Mouse (Mus musculus): ENCODE measurements at regions not wholly inside any gene's neighbourhood (a gene's known extent, or its start where the extent isn't known, plus 50 kb on each side); places are given as distances from the start of the nearest gene placed in this dataset.

GRCm38 (mm10) chr11:117413133-117413532 is 71.0 kb upstream of the Gm11733 start:
- H3K4me3 ChIP-seq, result no peak overlapping the region
- no peak overlapping the region for H3K27ac ChIP-seq (replicated peaks)
- peaks cover 57% of the 10 kb centered on the region for H3K4me1 ChIP-seq (replicated peaks)
- ATAC-seq (ENCODE audit: low FRiP score, low read depth), result no peak
- no peak overlapping the region for H3K9ac ChIP-seq
- no peaks in the 10 kb centered on the region for H3K36me3 ChIP-seq
- no peaks in the 10 kb centered on the region for H3K9me3 ChIP-seq
- 25% methylated on average over 6 of the region's 7 CpGs for WGBS
- H3K4me2 ChIP-seq, result no peak overlapping the region
- 0 out of 2 replicates have a peak, but pooled peaks cover 3% of the 10 kb centered on the region for H3K27me3 ChIP-seq

DNA sequence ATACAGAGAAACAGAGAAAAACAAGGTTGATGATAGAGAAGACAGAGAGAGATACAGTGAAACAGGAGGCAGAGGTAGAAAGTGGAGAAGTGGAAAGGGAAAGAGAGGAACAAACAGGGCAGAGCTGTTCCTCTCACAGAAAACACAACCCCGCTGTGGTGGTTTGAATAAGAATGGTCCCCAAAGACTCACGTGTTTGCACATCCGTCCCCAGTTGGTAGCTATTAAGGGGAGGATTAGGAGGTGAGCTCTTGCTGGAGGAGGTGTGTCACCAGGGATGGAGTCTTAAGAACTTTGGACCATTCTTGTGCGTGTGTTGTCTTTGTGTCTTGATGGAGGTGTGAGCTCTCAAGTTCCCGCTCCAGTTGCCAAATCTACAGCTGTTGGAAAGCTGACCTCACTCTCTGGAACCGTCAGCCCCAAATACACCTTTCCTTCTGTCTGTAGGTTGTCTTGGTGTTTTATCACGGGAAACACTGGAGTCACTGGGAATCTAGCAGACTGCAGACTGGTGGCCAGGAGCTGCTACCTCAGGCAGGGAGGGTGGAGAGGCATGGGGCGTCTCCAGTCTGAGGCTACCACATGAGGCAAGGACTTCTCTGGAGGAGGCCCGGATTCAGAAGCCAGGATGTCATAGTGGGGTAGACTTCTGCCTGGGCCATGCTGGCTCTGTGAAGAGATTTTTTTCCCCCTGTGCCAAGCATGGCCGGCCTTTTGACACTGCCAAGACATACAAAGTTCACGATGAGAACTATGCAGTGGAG is 70.0 kb upstream of the Gm11733 start:
- no peak overlapping the region for H3K4me2 ChIP-seq
- H3K9me3 ChIP-seq, result no peaks in the 10 kb centered on the region
- H3K27ac ChIP-seq (replicated peaks), result no peak overlapping the region
- no peaks in the 10 kb centered on the region for H3K36me3 ChIP-seq
- WGBS, result 16% methylated on average over 11 of the region's 11 CpGs
- no peak overlapping the region for H3K4me3 ChIP-seq
- H3K27me3 ChIP-seq, result 0 out of 2 replicates have a peak, but pooled peaks cover 3% of the 10 kb centered on the region
- H3K4me1 ChIP-seq (replicated peaks), result peaks cover 47% of the 10 kb centered on the region
- H3K9ac ChIP-seq, result no peak overlapping the region
- no peak for ATAC-seq (ENCODE audit: low FRiP score, low read depth)

GRCm38 (mm10) chr11:117414871-117415323 is 69.3 kb upstream of the Gm11733 start:
- peak overlapping the region; percentile 26 for H3K4me3 ChIP-seq
- H3K9ac ChIP-seq, result 0 out of 2 replicates have a peak overlapping the region, but pooled peaks have one; percentile 14
- no peak for ATAC-seq (ENCODE audit: low FRiP score, low read depth)
- H3K36me3 ChIP-seq, result no peaks in the 10 kb centered on the region
- H3K4me1 ChIP-seq (replicated peaks), result peaks cover 39% of the 10 kb centered on the region
- H3K27me3 ChIP-seq, result 0 out of 2 replicates have a peak, but pooled peaks cover 3% of the 10 kb centered on the region
- no peaks in the 10 kb centered on the region for H3K9me3 ChIP-seq
- under 1% methylated on average over 21 of the region's 21 CpGs for WGBS
- peak overlapping the region; percentile 53 for H3K4me2 ChIP-seq
- peak overlapping the region; percentile 23 for H3K27ac ChIP-seq (replicated peaks)

DNA sequence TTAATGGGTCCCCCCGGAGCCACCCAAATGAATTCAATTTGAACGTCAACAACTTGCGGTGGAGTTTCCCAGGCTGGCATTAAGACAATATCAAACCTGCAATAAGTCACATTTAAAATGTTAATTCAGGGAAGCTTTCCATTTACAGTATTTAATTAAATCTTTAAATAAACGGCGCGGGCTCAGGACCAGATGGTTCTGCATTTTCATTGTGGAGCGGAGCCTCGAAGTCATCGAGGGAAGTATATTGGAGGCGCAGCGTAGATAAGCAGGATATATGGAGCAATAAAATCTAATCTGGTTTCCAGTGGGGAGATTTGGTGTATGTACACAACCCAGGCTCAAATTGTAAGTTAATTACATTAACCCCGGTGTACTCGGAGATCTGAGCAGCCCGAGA is 68.7 kb upstream of the Gm11733 start:
- Histone ChIP-seq H3K4me1 (replicated peaks) (peaks cover 33% of the 10 kb centered on the region), H3K36me3 (no peaks in the 10 kb centered on the region), H3K9me3 (no peaks in the 10 kb centered on the region), H3K4me3 (peak overlapping the region; percentile 26), H3K27ac (replicated peaks) (peak overlapping the region; percentile 23; the same call in 1 of the 2 replicates), H3K27me3 (0 out of 2 replicates have a peak, but pooled peaks cover 3% of the 10 kb centered on the region), H3K4me2 (peak overlapping the region; percentile 53), H3K9ac (no peak overlapping the region)
- WGBS, result 2% methylated on average over 14 of the region's 14 CpGs
- no peak for ATAC-seq (ENCODE audit: low FRiP score, low read depth)

- H3K4me1 ChIP-seq (replicated peaks), result peaks cover 32% of the 10 kb centered on the region
- H3K27ac ChIP-seq (replicated peaks), result 0 out of 2 replicates have a peak overlapping the region, but pooled peaks have one; percentile 23
- no peaks in the 10 kb centered on the region for H3K36me3 ChIP-seq
- H3K9me3 ChIP-seq, result no peaks in the 10 kb centered on the region
- WGBS, result 7% methylated on average over 13 of the region's 13 CpGs
- no peak overlapping the region for H3K9ac ChIP-seq
- 0 out of 2 replicates have a peak overlapping the region, but pooled peaks have one; percentile 26 for H3K4me3 ChIP-seq
- ATAC-seq (ENCODE audit: low FRiP score, low read depth), result no peak
- 0 out of 2 replicates have a peak, but pooled peaks cover 3% of the 10 kb centered on the region for H3K27me3 ChIP-seq
- peak overlapping the region; percentile 53 for H3K4me2 ChIP-seq
These were observed 68.2 kb upstream of the Gm11733 start for GRCm38 (mm10) chr11:117415955-117416354.

- 57% methylated on average over 8 of the region's 8 CpGs for WGBS
These were observed 67.0 kb upstream of the Gm11733 start for GRCm38 (mm10) chr11:117416984-117417670.

DNA sequence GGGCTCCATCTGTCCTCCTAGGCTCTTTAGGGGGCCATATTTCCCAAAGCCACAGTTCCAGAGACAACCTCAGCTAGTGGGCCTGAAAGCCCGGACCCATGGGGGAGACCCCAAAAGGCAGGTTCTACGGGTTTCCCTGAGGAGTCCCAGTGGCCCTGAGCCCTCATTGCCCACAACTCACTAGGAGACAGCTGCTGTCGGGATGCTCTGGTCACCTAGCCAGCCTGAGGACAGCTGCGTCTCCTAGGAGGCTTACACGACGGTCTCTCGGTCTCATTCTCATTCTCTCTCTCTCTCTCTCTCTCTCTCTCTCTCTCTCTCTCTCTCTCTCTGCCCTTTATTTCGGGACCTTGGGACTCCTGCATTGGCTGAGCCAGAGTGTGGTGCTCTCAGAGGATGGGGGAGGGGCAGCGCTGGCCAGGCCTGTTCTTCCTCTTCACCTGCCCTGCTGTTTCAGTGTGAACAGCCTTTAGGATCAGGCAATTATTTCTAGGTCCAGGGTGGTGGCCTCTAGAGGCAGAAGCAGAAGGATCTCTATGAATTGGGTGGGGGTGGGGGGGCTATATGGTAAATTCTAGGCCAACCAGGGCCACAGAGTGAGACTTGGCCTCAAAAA is 66.1 kb upstream of the Gm11733 start:
- no peak for ATAC-seq (ENCODE audit: low FRiP score, low read depth)
- Histone ChIP-seq H3K9me3 (no peaks in the 10 kb centered on the region), H3K4me1 (replicated peaks) (peaks cover 31% of the 10 kb centered on the region), H3K9ac (no peak overlapping the region), H3K36me3 (no peaks in the 10 kb centered on the region), H3K27me3 (0 out of 2 replicates have a peak, but pooled peaks cover 3% of the 10 kb centered on the region), H3K4me3 (no peak overlapping the region), H3K27ac (replicated peaks) (no peak overlapping the region), H3K4me2 (no peak overlapping the region)
- 46% methylated on average over 8 of the region's 9 CpGs for WGBS

More at GRCm38 (mm10) chr11:117416984-117417670, 67.0 kb upstream of the Gm11733 start:
- Histone ChIP-seq H3K4me2 (no peak overlapping the region), H3K4me1 (replicated peaks) (peaks cover 32% of the 10 kb centered on the region), H3K27me3 (0 out of 2 replicates have a peak, but pooled peaks cover 3% of the 10 kb centered on the region), H3K27ac (replicated peaks) (no peak overlapping the region), H3K9ac (no peak overlapping the region), H3K4me3 (no peak overlapping the region), H3K36me3 (no peaks in the 10 kb centered on the region), H3K9me3 (no peaks in the 10 kb centered on the region)
- ATAC-seq (ENCODE audit: low FRiP score, low read depth), result no peak

GRCm38 (mm10) chr11:117418939-117419338 is 65.2 kb upstream of the Gm11733 start:
- ATAC-seq (ENCODE audit: low FRiP score, low read depth), result no peak
- peaks cover 24% of the 10 kb centered on the region for H3K4me1 ChIP-seq (replicated peaks)
- 86% methylated on average over 3 of the region's 3 CpGs for WGBS

DNA sequence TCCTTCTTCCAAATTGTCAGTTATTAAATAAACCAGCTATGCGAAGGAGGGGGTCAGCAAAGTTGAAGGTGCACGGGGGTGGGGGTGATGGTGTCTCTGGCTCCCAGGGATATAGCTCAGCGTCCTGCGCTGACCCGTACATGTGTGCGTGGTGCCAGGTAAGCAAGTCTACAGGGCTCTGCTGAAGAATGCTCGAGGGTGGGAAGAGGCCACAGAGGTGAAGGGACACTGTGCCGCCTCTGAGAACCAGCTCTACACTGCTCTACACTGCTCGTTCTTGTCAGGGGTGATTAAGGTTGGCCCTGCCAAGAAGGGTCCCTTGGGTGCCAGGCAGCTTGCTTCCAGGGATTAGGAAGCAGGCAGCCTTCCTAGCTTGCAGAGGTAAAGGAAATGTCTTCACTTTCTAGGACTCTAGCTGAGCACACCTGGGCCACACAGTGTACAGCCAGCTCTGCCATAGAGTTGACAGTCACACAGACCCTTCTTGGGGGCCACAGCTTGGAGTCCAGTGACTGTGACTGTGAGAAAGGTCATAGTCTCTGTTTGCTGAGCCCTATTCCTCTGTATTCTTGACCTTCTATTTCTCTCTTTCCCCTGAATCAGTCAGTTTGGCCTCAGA is 64.7 kb upstream of the Gm11733 start:
- no peak overlapping the region for H3K27ac ChIP-seq (replicated peaks)
- WGBS, result 80% methylated on average over 9 of the region's 9 CpGs
- H3K9me3 ChIP-seq, result no peaks in the 10 kb centered on the region
- H3K4me3 ChIP-seq, result no peak overlapping the region
- no peaks in the 10 kb centered on the region for H3K36me3 ChIP-seq
- no peak overlapping the region for H3K4me2 ChIP-seq
- no peak for ATAC-seq (ENCODE audit: low FRiP score, low read depth)
- H3K9ac ChIP-seq, result no peak overlapping the region
- no peaks in the 10 kb centered on the region for H3K27me3 ChIP-seq
- H3K4me1 ChIP-seq (replicated peaks), result peaks cover 19% of the 10 kb centered on the region

More at GRCm38 (mm10) chr11:117418939-117419338, 65.2 kb upstream of the Gm11733 start:
- Histone ChIP-seq H3K9ac (no peak overlapping the region), H3K4me2 (no peak overlapping the region), H3K27ac (replicated peaks) (no peak overlapping the region), H3K27me3 (no peaks in the 10 kb centered on the region), H3K4me3 (no peak overlapping the region), H3K9me3 (no peaks in the 10 kb centered on the region), H3K36me3 (no peaks in the 10 kb centered on the region)

DNA sequence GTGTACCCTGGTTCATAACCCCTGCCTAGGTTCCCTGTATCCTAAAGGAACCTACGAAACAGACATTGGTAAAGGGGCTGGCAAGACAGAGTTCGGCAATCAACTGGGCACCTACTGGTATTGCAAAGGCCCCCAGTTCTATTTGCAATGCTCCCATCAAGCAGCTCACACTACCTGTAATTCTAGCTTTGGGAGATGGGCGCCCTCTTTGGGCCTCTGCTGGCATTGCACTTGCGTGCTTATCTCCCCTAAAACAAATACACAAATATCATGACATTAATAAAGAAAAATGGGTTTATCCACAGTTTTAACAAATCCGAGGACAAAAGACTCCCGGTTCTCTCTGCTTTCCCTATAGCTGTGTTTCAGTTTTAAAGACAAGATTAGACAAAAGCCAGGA is 61.5 kb upstream of the Gm11733 start:
- Histone ChIP-seq H3K4me2 (no peak overlapping the region), H3K4me3 (no peak overlapping the region), H3K9ac (no peak overlapping the region), H3K27me3 (0 out of 2 replicates have a peak, but pooled peaks cover 7% of the 10 kb centered on the region), H3K4me1 (replicated peaks) (no peaks in the 10 kb centered on the region), H3K27ac (replicated peaks) (no peak overlapping the region), H3K9me3 (no peaks in the 10 kb centered on the region), H3K36me3 (no peaks in the 10 kb centered on the region)
- no peak for ATAC-seq (ENCODE audit: low FRiP score, low read depth)
- 90% methylated on average over 6 of the region's 6 CpGs for WGBS

DNA sequence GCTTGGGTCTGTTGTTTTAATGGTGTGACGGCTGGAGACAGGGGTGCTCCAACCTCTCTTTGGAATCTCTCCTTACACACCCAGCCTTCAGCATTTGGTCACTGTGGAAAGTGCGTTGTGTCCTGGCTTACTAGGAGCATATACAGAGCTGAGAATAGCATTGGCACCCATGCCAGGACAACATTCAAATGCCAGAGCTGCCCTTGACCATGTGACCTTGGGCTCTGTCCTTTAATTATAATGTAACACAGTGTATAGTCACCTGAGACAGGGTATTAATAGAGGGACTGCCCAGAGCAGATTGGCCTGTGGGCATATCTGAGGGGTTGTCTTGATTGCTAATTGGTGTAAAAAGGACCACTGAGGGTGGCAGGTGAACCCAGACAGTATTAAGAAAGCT is 60.7 kb upstream of the Gm11733 start:
- Histone ChIP-seq H3K27me3 (0 out of 2 replicates have a peak, but pooled peaks cover 7% of the 10 kb centered on the region), H3K27ac (replicated peaks) (no peak overlapping the region), H3K4me3 (no peak overlapping the region), H3K4me1 (replicated peaks) (no peaks in the 10 kb centered on the region), H3K4me2 (no peak overlapping the region), H3K9me3 (no peaks in the 10 kb centered on the region), H3K36me3 (no peaks in the 10 kb centered on the region), H3K9ac (no peak overlapping the region)
- ATAC-seq (ENCODE audit: low FRiP score, low read depth), result no peak
- 93% methylated on average over 2 of the region's 2 CpGs for WGBS

Data from hindbrain, embryonic 15.5 days (tissue).